Mouse (Mus musculus) gastrocnemius, adult 8-10 months (tissue): ENCODE measurements at regions not wholly inside any gene's neighbourhood (a gene's known extent, or its start where the extent isn't known, plus 50 kb on each side); places are given as distances from the start of the nearest gene placed in this dataset.
A peak's percentile ranks its signal among the peaks of the same experiment; 100 is the strongest.

Source experiments
- DNase-seq, 2 experiments: peaks; one replicate each; pipeline ENCODE4 v3.0.0; 2022; ENCODE audit warnings: low spot score in 2 of 2

DNA sequence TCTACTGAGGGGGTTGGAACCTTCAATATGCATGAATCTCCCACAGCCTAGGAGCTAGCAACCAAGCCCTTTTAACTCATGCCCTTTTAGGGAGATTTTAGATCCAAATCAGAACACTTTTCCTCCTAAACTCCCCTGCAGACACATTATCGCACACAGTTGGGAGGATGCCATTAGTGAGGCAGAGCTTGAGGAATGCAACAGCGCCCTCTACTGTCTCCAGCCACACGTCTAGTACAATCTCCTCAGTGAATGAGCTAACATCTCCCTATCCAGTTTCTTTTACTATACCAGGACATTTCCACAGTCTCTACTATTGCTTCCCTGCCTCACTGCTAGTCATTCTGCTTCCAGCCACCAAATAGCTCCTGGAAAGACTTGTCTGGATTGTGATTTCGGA lies 59.3 kb downstream of the 1700080O16Rik start:
- peak; percentile 14 to 25 for DNase-seq

DNA sequence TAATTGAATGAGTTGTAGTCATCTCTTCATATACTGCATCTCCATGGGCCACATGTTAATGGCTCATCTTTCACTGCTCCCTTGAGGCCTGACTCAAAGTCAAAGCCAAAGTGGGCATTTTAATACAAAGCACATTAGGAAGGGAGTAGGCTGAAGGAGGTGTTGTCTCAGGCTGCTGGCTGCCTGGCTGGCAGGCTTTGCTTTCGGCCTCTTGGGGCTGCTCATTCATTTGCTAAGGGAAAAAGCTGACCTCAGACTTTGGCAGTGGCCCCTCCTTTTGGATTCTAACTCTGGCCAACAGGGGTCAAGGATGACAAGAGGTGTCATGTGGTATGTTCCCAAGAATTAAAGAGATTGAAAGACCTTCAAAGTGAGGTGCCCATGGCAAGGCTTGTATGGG lies 61.0 kb downstream of the 1700080O16Rik start:
- peak in 1 of 2 experiments; percentile 8 for DNase-seq

DNA sequence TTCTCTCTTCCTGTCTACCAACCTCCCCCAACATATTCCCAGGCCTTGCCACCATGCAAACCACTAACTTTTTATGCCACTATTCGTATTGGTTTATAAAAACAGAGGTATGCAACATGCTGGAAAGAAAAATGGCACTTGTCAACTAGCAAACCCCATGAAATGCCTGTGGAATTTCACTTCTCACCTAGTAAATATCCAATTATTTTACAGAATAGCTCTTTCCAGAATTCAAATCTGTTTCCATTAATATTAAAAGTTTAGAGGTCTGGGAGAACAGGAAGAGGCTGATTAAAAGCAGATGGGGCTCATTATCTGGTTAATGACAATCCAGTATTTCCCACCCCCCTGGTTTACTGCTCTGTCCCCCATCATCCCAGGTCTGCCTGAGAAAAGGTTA lies 62.0 kb downstream of the 1700080O16Rik start:
- no peak for DNase-seq

DNA sequence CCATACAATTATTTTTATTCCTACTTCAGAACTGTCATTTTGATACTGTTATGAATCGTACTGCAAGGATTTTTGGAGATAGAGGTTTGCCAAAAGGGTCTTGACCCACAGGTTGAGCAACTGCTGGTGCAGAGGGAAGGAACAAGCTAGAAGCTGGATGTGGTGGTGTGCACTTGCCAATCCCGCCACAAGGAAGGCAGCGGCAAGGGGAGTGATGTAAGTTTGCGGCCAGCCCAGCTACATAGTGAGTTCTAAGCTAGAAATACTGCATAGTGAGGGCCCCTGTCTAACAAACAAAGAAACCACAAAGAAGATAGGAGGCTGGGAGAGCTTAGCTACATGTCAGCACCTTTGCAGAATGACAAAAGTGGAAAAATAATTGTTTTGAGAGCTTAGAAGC lies 74.1 kb downstream of the 1700080O16Rik start:
- DNase-seq = no peak

DNA sequence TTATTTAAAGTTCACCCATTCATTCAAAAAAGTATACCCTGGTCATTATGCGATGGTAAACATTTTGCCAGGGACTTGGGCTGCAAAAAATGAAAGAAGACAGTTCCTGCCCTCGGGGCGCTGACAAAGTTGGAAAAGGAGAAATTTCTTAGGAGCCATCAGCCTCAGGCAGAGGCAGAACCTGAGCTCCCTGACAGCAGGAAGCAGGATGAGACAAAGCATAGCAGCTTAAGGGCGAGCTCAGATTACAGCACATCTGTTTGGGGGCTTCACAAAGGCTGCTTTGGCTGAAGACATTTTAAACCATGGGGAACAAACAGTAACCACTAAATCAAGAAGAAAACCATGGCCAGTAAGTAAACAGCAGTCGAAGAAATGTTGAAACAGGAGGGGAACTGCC lies 75.5 kb downstream of the 1700080O16Rik start:
- no peak for DNase-seq

DNA sequence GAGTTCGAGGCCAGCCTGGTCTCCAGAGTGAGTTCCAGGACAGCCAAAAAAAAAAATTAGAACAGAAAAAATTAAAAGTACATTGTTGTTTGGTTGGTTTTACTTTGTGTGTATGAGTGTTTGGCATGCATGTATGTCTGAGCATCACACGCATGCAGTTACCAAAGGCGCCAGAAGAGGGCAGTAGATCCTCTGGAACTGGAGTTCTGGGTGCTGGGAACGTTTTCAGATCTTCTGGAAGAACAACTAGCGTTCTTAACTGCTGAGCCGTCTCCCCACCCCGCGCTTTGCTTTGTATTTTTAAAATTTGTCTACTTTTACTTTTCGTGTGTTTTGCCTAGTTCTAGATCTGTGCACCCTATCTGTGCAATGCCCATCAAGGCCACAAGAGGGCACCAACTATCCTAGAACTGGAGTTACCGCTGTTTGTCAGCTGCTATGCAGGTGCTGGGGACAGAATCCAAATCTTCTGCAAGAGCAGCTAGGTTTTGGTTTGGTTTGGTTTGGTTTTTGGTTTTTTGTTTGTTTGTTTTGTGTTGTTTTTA lies 76.9 kb downstream of the 1700080O16Rik start:
- DNase-seq = no peak

DNA sequence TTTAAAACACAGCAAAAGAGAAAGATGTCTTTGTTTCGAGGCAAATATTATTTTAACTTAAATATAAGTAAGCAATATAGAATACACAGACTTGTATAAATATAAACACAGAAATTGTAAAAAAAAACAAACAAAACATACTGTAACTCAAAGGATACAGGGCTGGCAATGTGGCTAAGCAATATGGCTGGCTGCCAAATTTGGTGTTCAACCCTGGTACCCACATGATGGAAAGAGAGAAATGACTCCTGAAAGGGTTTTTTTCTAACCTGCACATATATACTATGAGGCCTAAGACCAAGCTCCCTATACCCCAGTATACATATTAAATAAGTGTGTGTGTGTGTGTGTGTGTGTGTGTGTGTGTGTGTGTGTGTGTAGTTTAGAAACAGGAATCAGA lies 79.9 kb downstream of the 1700080O16Rik start:
- DNase-seq = no peak

DNA sequence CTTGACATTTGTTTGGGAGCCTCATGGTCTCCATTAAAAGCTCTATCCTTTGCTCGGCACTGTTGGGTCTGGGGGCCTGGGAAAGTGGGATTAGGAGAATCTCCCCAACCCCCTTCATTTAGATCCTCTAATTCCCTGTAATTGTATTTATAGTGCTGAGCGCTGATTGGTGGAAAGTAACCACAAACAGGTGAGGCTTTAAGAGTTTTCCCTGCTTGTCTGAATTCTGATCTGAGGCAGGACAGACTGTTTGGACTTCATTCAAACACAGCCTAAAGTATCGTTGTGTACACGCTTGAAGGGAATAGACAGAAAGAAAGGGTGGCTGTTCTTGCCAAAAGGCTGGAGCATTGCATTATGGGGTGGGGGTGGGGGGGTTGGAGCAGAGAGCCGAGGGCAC lies 85.1 kb upstream of the Usp26 start:
- no peak for DNase-seq
